21 mouse cellular contexts compared by ENCODE assay signal in genomic region chr10:70174494-70175190, GRCm38 (mm10). TPM values are rescaled to one million over a fixed set of nuclear protein-coding genes. Genes with fewer than 3 reads are reported as not detected.
"Had no signal": no experiment of that assay in that cellular context is flagged by ENCODE, and none has a peak within 500 bp of the region (broad histone marks: within the 10 kb centered on the region; RNA-seq: fewer than 3 reads in every experiment).

No protein-coding gene starts in this region.

- H3K27ac ChIP-seq: kidney, postnatal 0 days; left cerebral cortex, adult 2 months; liver, embryonic 13.5 days; midbrain, embryonic 10.5 days; midbrain, embryonic 13.5 days; stomach, postnatal 0 days had no signal

- H3K27me3 ChIP-seq: liver, embryonic 13.5 days; megakaryocyte, embryonic 14.5 days; midbrain, embryonic 13.5 days had no signal

- DNase-seq: layer of hippocampus, postnatal 36 days; liver, embryonic 13.5 days; lung, embryonic 14.5 days; lung, postnatal 10 days; lung, postnatal 36 days; right cerebral cortex, adult 18-20 months; right cerebral cortex, postnatal 14 days; right cerebral cortex, postnatal 4 days; thymus, adult 2 months; thymus, postnatal 14 days; thymus, postnatal 4 days had no signal

- H3K9me3 ChIP-seq: liver, embryonic 13.5 days; megakaryocyte, embryonic 14.5 days; midbrain, embryonic 10.5 days; midbrain, embryonic 13.5 days had no signal

- H3K4me1 ChIP-seq: midbrain, embryonic 10.5 days; midbrain, embryonic 13.5 days had no signal

- H3K4me2 ChIP-seq: liver, embryonic 13.5 days; lung, embryonic 14.5 days; midbrain, embryonic 13.5 days had no signal

- H3K4me3 ChIP-seq: left cerebral cortex, adult 2 months; liver, embryonic 13.5 days; megakaryocyte, embryonic 14.5 days; midbrain, embryonic 10.5 days; midbrain, embryonic 13.5 days; myocyte had no signal

- ATAC-seq: intestine, postnatal 0 days; midbrain, embryonic 13.5 days; midbrain, embryonic 16.5 days had no signal

- H3K9ac ChIP-seq: liver, embryonic 13.5 days; lung, embryonic 14.5 days; midbrain, embryonic 13.5 days had no signal

RNA-seq across cellular contexts. Expression of gene Mrln, which starts 29.8 kb away (rescaled TPM):
- polyA plus RNA-seq: intestine, postnatal 0 days; liver, adult 2 months; lung, embryonic 14.5 days; midbrain, embryonic 13.5 days; midbrain, embryonic 16.5 days had no signal
